Mouse (Mus musculus): Measurements from ENCODE around the gene Mrpl45. TPM values are rescaled to one million over a fixed set of nuclear protein-coding genes. Genes with fewer than 3 reads are reported as not detected.
"Not testable (repeated sequence)": the region's sequence is repeated elsewhere in the genome, so short reads cannot be mapped to it uniquely, and the experiment has no call there.

Gene Mrpl45
- total RNA-seq (2021): 10 to 100 TPM; 34.7 to 41.3 TPM
- 9.5 and 10.9 TPM in 2 replicates for polyA plus RNA-seq (2012; rRNA removed)
- long read RNA-seq, transcript Mrpl45-201 (8 exons, 2,431 nt): major isoform, 86 of 93 reads
- long read RNA-seq, partial matches to known transcripts: 4 of 93 reads
- long read RNA-seq, other reads (novel, unspliced or antisense): 3 of 93 reads

GRCm38 (mm10) chr11:97315504-97316503 lies at the start of gene Mrpl45:
Mrpl45 (plus strand) TSS chr11:97315716.
- DNase-seq: peak; percentile 100

GRCm38 (mm10) chr11:97266544-97266943 lies 49.0 kb upstream of the Mrpl45 start:
- not testable (repeated sequence) for DNase-seq

GRCm38 (mm10) chr11:97270004-97270403 lies 45.5 kb upstream of the Mrpl45 start:
- not testable (repeated sequence) for DNase-seq

GRCm38 (mm10) chr11:97272835-97273234 lies 42.7 kb upstream of the Mrpl45 start:
- DNase-seq: no peak

GRCm38 (mm10) chr11:97273613-97274012 lies 41.9 kb upstream of the Mrpl45 start:
- no peak for DNase-seq

GRCm38 (mm10) chr11:97274947-97275346 lies 40.6 kb upstream of the Mrpl45 start:
- DNase-seq: not testable (repeated sequence)

GRCm38 (mm10) chr11:97275349-97275748 lies 40.2 kb upstream of the Mrpl45 start:
- DNase-seq: no peak

GRCm38 (mm10) chr11:97276019-97276418 lies 39.5 kb upstream of the Mrpl45 start:
- DNase-seq: no peak

GRCm38 (mm10) chr11:97277166-97277565 lies 38.4 kb upstream of the Mrpl45 start:
- DNase-seq: peak; percentile 32

- no peak for DNase-seq
These were observed 37.1 kb upstream of the Mrpl45 start for GRCm38 (mm10) chr11:97278456-97278855.

- DNase-seq: no peak
These were observed 36.5 kb upstream of the Mrpl45 start for GRCm38 (mm10) chr11:97279040-97279404.

GRCm38 (mm10) chr11:97279405-97280215 lies 35.9 kb upstream of the Mrpl45 start:
- DNase-seq: peak; percentile 81

GRCm38 (mm10) chr11:97280216-97280861 lies 35.2 kb upstream of the Mrpl45 start, which contains the start of gene Npepps:
Npepps (minus strand) TSS chr11:97280638.
- peak; percentile 89 for DNase-seq

- no peak for DNase-seq
These were observed 33.3 kb upstream of the Mrpl45 start for GRCm38 (mm10) chr11:97282179-97282578.

GRCm38 (mm10) chr11:97284854-97285253 lies 30.7 kb upstream of the Mrpl45 start:
- no peak for DNase-seq

- DNase-seq: peak; percentile 16
These were observed 29.4 kb upstream of the Mrpl45 start for GRCm38 (mm10) chr11:97285852-97286775.

GRCm38 (mm10) chr11:97286973-97287372 lies 28.5 kb upstream of the Mrpl45 start:
- no peak for DNase-seq

GRCm38 (mm10) chr11:97287643-97288042 lies 27.9 kb upstream of the Mrpl45 start:
- no peak for DNase-seq

GRCm38 (mm10) chr11:97289276-97290230 lies 26.0 kb upstream of the Mrpl45 start:
- peak; percentile 67 for DNase-seq

Data from adrenal gland, adult 2 months (tissue).